In the genomic region with DNA sequence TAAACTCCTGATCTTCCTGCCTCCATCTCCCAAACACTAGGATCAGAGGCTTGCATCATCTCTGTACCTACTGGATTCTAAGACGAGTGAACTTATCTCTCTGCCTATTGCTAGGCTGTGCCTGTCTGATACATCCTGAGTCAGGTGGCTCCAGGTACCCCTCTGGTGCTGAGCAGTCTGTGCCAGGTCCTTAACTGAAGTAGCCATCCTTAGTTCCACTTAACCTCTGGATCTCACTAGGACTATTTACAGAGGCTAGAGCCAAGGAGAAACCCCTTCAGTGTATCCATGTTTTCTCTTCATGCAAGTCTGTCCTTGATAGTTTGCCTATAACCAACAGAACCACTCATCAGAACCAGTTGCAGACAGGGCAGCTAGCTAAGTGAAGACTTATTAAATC, we compare ENCODE assay signal across 7 mouse cellular contexts. TPM values are rescaled to one million over a fixed set of nuclear protein-coding genes. Genes with fewer than 3 reads are reported as not detected.
DNase-seq lines count a peak whose midpoint lies in the region; ATAC-seq and TF ChIP-seq lines count a peak whose summit lies in the region.

No protein-coding gene starts in this region.

- no peaks in the 10 kb centered on the region for H3K9me3 ChIP-seq in forebrain, embryonic 14.5 days (replicated peaks; ENCODE audit: control insufficient read depth, low read length)
- H3K9me3 ChIP-seq in liver, embryonic 14.5 days (ENCODE audit: control insufficient read depth, low read length): no peaks in the 10 kb centered on the region
- no peaks in the 10 kb centered on the region for H3K9me3 ChIP-seq in neural tube, embryonic 15.5 days (replicated peaks)

- peak overlapping the region; percentile 98 for H3K4me3 ChIP-seq in left cerebral cortex, adult 2 months
- no peak overlapping the region for H3K4me3 ChIP-seq in forebrain, embryonic 14.5 days (ENCODE audit: low read depth, low read length)
- no peak overlapping the region for H3K4me3 ChIP-seq in liver, embryonic 14.5 days (ENCODE audit: insufficient read depth in 1 of 2, low read depth in 2 of 2, low read length in 2 of 2)
- H3K4me3 ChIP-seq in neural tube, embryonic 15.5 days (replicated peaks): peak overlapping the region; percentile 15; the same call in 1 of the 2 replicates

- no peaks in the 10 kb centered on the region; the same call in 1 of the 2 replicates for H3K27me3 ChIP-seq in forebrain, embryonic 14.5 days (replicated peaks; ENCODE audit: control insufficient read depth, insufficient read depth, low read length)
- no peaks in the 10 kb centered on the region for H3K27me3 ChIP-seq in liver, embryonic 14.5 days (ENCODE audit: control insufficient read depth, insufficient read depth, low read length)
- peaks cover 7% of the 10 kb centered on the region for H3K27me3 ChIP-seq in neural tube, embryonic 15.5 days (replicated peaks)

- no peak for ATAC-seq in forebrain, embryonic 14.5 days
- ATAC-seq in liver, embryonic 14.5 days (ENCODE audit: insufficient read depth): no peak
- no peak for ATAC-seq in neural tube, embryonic 15.5 days (ENCODE audit: low FRiP score)

- intact Hi-C loops in left cerebral cortex, adult 2 months (cut with DNase I): no loop called here

- H3K9ac ChIP-seq in forebrain, embryonic 14.5 days (ENCODE audit: low read length): peak overlapping the region; percentile 21; the same call in 1 of the 2 replicates
- no peak overlapping the region for H3K9ac ChIP-seq in liver, embryonic 14.5 days (replicated peaks)
- H3K9ac ChIP-seq in neural tube, embryonic 15.5 days (replicated peaks): no peak overlapping the region

- peaks cover 11% of the 10 kb centered on the region; the same call in 1 of the 2 replicates for H3K4me1 ChIP-seq in forebrain, embryonic 14.5 days (ENCODE audit: control insufficient read depth, insufficient read depth, low read length)
- peaks cover 18 to 39% of the 10 kb centered on the region in 2 experiments for H3K4me1 ChIP-seq in liver, embryonic 14.5 days (replicated peaks; ENCODE audit: control insufficient read depth in 2 of 2, insufficient read depth in 2 of 2, low read length in 1 of 2)
- H3K4me1 ChIP-seq in neural tube, embryonic 15.5 days: peaks cover 31% of the 10 kb centered on the region

- WGBS in forebrain, embryonic 14.5 days: 91% methylated on average over 1 of the region's 1 CpGs
- WGBS in liver, embryonic 14.5 days (ENCODE audit: insufficient replicate concordance): 26% methylated on average over 1 of the region's 1 CpGs
- 90% methylated on average over 1 of the region's 1 CpGs for WGBS in neural tube, embryonic 15.5 days

- H3K4me2 ChIP-seq in forebrain, embryonic 14.5 days (ENCODE audit: low read length): 0 out of 2 replicates have a peak overlapping the region, but pooled peaks have one; percentile 10
- peak overlapping the region; percentile 88 for H3K4me2 ChIP-seq in liver, embryonic 14.5 days (ENCODE audit: low read depth)
- H3K4me2 ChIP-seq in neural tube, embryonic 15.5 days: peak overlapping the region; percentile 42

- no peak for TF ChIP-seq EP300 in liver, embryonic 14.5 days (IDR thresholded peaks at IDR 0.05; ENCODE audit: low read depth)

- no peak overlapping the region; the same call in 1 of the 2 replicates for H3K27ac ChIP-seq in left cerebral cortex, adult 2 months
- no peak overlapping the region for H3K27ac ChIP-seq in forebrain, embryonic 14.5 days (ENCODE audit: low read depth, low read length)
- H3K27ac ChIP-seq in liver, embryonic 14.5 days: no peak overlapping the region
- H3K27ac ChIP-seq in neural tube, embryonic 15.5 days (replicated peaks): no peak overlapping the region

- DNase-seq in left cerebral cortex, adult 2 months (ENCODE audit: extremely low spot score in 1 of 2, low spot score in 2 of 2): no peak
- DNase-seq in left cerebral cortex, adult 18-20 months (ENCODE audit: low spot score in 2 of 2): no peak
- no peak for DNase-seq in forebrain, embryonic 14.5 days (ENCODE audit: low spot score)
- no peak for DNase-seq in liver, embryonic 14.5 days (ENCODE audit: low read depth in 3 of 3, low spot score in 3 of 3)
- DNase-seq in gastrocnemius, postnatal 25 days: no peak
- no peak for DNase-seq in spleen, adult 12 weeks (ENCODE audit: low spot score)

- no peaks in the 10 kb centered on the region for H3K36me3 ChIP-seq in forebrain, embryonic 14.5 days (ENCODE audit: control insufficient read depth, insufficient read depth, low read length)
- H3K36me3 ChIP-seq in liver, embryonic 14.5 days (replicated peaks; ENCODE audit: control insufficient read depth, insufficient read depth, low read depth): no peaks in the 10 kb centered on the region
- no peaks in the 10 kb centered on the region for H3K36me3 ChIP-seq in neural tube, embryonic 15.5 days

- TF ChIP-seq CTCF in left cerebral cortex, adult 2 months (IDR thresholded peaks at IDR 0.05): no peak
- TF ChIP-seq CTCF in liver, embryonic 14.5 days (IDR thresholded peaks at IDR 0.05; ENCODE audit: low read depth): no peak

RNA-seq across cellular contexts. Expression of a gene that starts 2.9 kb away (rescaled TPM):
- 100 to 1,000 TPM; 128 to 136 TPM for total RNA-seq in left cerebral cortex, adult 2 months (2021)
- 100 to 1,000 TPM; 132 to 142 TPM for total RNA-seq in left cerebral cortex, adult 18-20 months (2021)
- 84.9 and 89.1 TPM in 2 replicates for polyA plus RNA-seq in forebrain, embryonic 14.5 days (2014; fragmentation: Nextera tagmentation; extraction: Ambion mirVana)
- polyA plus RNA-seq in liver, embryonic 14.5 days (2012; rRNA removed): 15.0 and 18.7 TPM in 2 replicates
- 63.0 and 77.1 TPM in 2 replicates for polyA plus RNA-seq in liver, embryonic 14.5 days (2014; fragmentation: Nextera tagmentation; extraction: Ambion mirVana)
- 128 and 131 TPM in 2 replicates for polyA plus RNA-seq in neural tube, embryonic 15.5 days (2015; fragmentation: Nextera tagmentation; extraction: Ambion mirVana)
- 100 to 1,000 TPM; 152 to 182 TPM for total RNA-seq in gastrocnemius, postnatal 25 days (2021)

RNA-seq across cellular contexts. Expression of a gene that starts 34.1 kb away (rescaled TPM):
- 10 to 100 TPM; 54.0 to 54.7 TPM for total RNA-seq in left cerebral cortex, adult 2 months (2021)
- total RNA-seq in left cerebral cortex, adult 18-20 months (2021): 10 to 100 TPM; 45.8 to 52.1 TPM
- polyA plus RNA-seq in forebrain, embryonic 14.5 days (2014; fragmentation: Nextera tagmentation; extraction: Ambion mirVana): 2.4 and 4.9 TPM in 2 replicates
- 0.01 TPM in 1 of 2 replicates, not detected in the other for polyA plus RNA-seq in liver, embryonic 14.5 days (2012; rRNA removed)
- not detected in 2 replicates for polyA plus RNA-seq in liver, embryonic 14.5 days (2014; fragmentation: Nextera tagmentation; extraction: Ambion mirVana)
- polyA plus RNA-seq in neural tube, embryonic 15.5 days (2015; fragmentation: Nextera tagmentation; extraction: Ambion mirVana): 11.4 and 11.7 TPM in 2 replicates
- under 1 TPM in 1 of 2 experiments, not detected in 1; 0.15 TPM for total RNA-seq in gastrocnemius, postnatal 25 days (2021)

Comparison
In these comparisons a context has a peak if more than half of its experiments do, and no peak if none do; other contexts are left out.
1. H3K4me3 ChIP-seq: peak in left cerebral cortex, adult 2 months (single experiment) and neural tube, embryonic 15.5 days (single experiment); none in forebrain, embryonic 14.5 days (single experiment) and liver, embryonic 14.5 days (0 of 2).
2. H3K4me2 ChIP-seq: peak in every context shown above with its lines; median percentile 88 in liver, embryonic 14.5 days; 42 in neural tube, embryonic 15.5 days; 10 in forebrain, embryonic 14.5 days.
3. RNA of a gene that starts 34.1 kb away (total RNA-seq): 54.0 to 54.7 TPM in left cerebral cortex, adult 2 months and 45.8 to 52.1 TPM in left cerebral cortex, adult 18-20 months; 0.15 TPM in gastrocnemius, postnatal 25 days; every median in the first group is over 10 times any median in the second.